23 mouse cellular contexts compared by ENCODE assay signal in genomic region chr10:86320204-86320603, GRCm38 (mm10).
"Had no signal": no experiment of that assay in that cellular context is flagged by ENCODE, and none has a peak within 500 bp of the region (broad histone marks: within the 10 kb centered on the region; RNA-seq: fewer than 3 reads in every experiment).

No protein-coding gene starts in this region.

- H3K27ac ChIP-seq: embryonic facial prominence, embryonic 10.5 days; embryonic facial prominence, embryonic 12.5 days; embryonic facial prominence, embryonic 13.5 days; forebrain, embryonic 12.5 days; forebrain, embryonic 13.5 days had no signal

- H3K36me3 ChIP-seq: embryonic facial prominence, embryonic 10.5 days; embryonic facial prominence, embryonic 12.5 days; embryonic facial prominence, embryonic 15.5 days; forebrain, embryonic 10.5 days; forebrain, embryonic 12.5 days; forebrain, embryonic 15.5 days had no signal

- H3K27me3 ChIP-seq: embryonic facial prominence, embryonic 12.5 days; embryonic facial prominence, embryonic 13.5 days; embryonic facial prominence, embryonic 15.5 days; forebrain, embryonic 12.5 days; forebrain, embryonic 13.5 days; forebrain, embryonic 15.5 days; heart, embryonic 12.5 days; heart, embryonic 13.5 days had no signal

- H3K9me3 ChIP-seq: embryonic facial prominence, embryonic 10.5 days; embryonic facial prominence, embryonic 12.5 days; embryonic facial prominence, embryonic 13.5 days; embryonic facial prominence, embryonic 15.5 days; forebrain, embryonic 10.5 days; forebrain, embryonic 12.5 days; forebrain, embryonic 13.5 days; forebrain, embryonic 15.5 days; heart, embryonic 12.5 days; heart, embryonic 13.5 days had no signal

- DNase-seq: cerebellum, adult 2 months; cerebellum, adult 8-10 months; cerebellum, adult 9-10 months; cerebellum, adult 9-11 months; cerebellum, postnatal 36 days; embryo, embryonic 11 days; forebrain, postnatal 0 days; gastrocnemius, postnatal 14 days; gastrocnemius, postnatal 25 days; gastrocnemius, postnatal 36 days; heart, adult 18-20 months; heart, adult 2 months had no signal

- H3K4me3 ChIP-seq: embryonic facial prominence, embryonic 10.5 days; embryonic facial prominence, embryonic 12.5 days; embryonic facial prominence, embryonic 13.5 days; embryonic facial prominence, embryonic 15.5 days; erythroblast, embryonic 14.5 days; forebrain, embryonic 10.5 days; forebrain, embryonic 12.5 days; forebrain, embryonic 13.5 days; forebrain, embryonic 15.5 days; heart, adult 2 months; heart, embryonic 12.5 days; heart, embryonic 13.5 days had no signal
